In genomic region chr6:6695742-6696430, GRCm38 (mm10) we compare ENCODE assay signal across 19 mouse cellular contexts.
DNase-seq lines count a peak whose midpoint lies in the region; ATAC-seq and TF ChIP-seq lines count a peak whose summit lies in the region.
"Had no signal": no experiment of that assay in that cellular context is flagged by ENCODE, and none has a peak within 500 bp of the region (broad histone marks: within the 10 kb centered on the region; RNA-seq: fewer than 3 reads in every experiment).

No protein-coding gene starts in this region.

- H3K27me3 ChIP-seq in forebrain, postnatal 0 days (ENCODE audit: insufficient read depth, low read length), result no peaks in the 10 kb centered on the region
- H3K27me3 ChIP-seq in midbrain, embryonic 13.5 days, result no peaks in the 10 kb centered on the region
- H3K27me3 ChIP-seq in heart, embryonic 10.5 days (ENCODE audit: insufficient read depth, poor library complexity, severe bottlenecking), result no peaks in the 10 kb centered on the region
- H3K27me3 ChIP-seq: embryonic facial prominence, embryonic 12.5 days had no signal

- no peak overlapping the region for H3K4me2 ChIP-seq in forebrain, postnatal 0 days (ENCODE audit: low read depth)
- no peak overlapping the region for H3K4me2 ChIP-seq in midbrain, embryonic 13.5 days (replicated peaks)
- H3K4me2 ChIP-seq: embryonic facial prominence, embryonic 12.5 days had no signal

- no peaks in the 10 kb centered on the region for H3K36me3 ChIP-seq in forebrain, postnatal 0 days (ENCODE audit: insufficient read depth)
- H3K36me3 ChIP-seq in midbrain, embryonic 13.5 days, result no peaks in the 10 kb centered on the region
- H3K36me3 ChIP-seq in heart, embryonic 10.5 days, result no peaks in the 10 kb centered on the region
- H3K36me3 ChIP-seq: embryonic facial prominence, embryonic 12.5 days had no signal

- TF ChIP-seq POLR2A in brain, embryonic 14.5 days (IDR thresholded peaks at IDR 0.05; ENCODE audit: borderline replicate concordance, extremely low read depth, insufficient read depth, insufficient read length, poor library complexity, severe bottlenecking), result no peak

- no peaks in the 10 kb centered on the region for H3K9me3 ChIP-seq in forebrain, postnatal 0 days (ENCODE audit: low read length)
- H3K9me3 ChIP-seq in midbrain, embryonic 13.5 days, result no peaks in the 10 kb centered on the region
- no peaks in the 10 kb centered on the region for H3K9me3 ChIP-seq in heart, embryonic 10.5 days
- H3K9me3 ChIP-seq: embryonic facial prominence, embryonic 12.5 days had no signal

- 0 out of 2 replicates have a peak, but pooled peaks cover 3% of the 10 kb centered on the region for H3K4me1 ChIP-seq in forebrain, postnatal 0 days (ENCODE audit: insufficient read depth)
- H3K4me1 ChIP-seq in midbrain, embryonic 13.5 days (replicated peaks), result peaks cover 7% of the 10 kb centered on the region; the same call in 1 of the 2 replicates
- H3K4me1 ChIP-seq in heart, embryonic 10.5 days, result no peaks in the 10 kb centered on the region

- WGBS in forebrain, postnatal 0 days, result 25% methylated on average over 11 of the region's 11 CpGs
- WGBS in midbrain, embryonic 13.5 days, result 49% methylated on average over 11 of the region's 11 CpGs
- 74% methylated on average over 11 of the region's 11 CpGs for WGBS in heart, embryonic 10.5 days

- H3K4me3 ChIP-seq in forebrain, postnatal 0 days (ENCODE audit: low read depth, low read length), result no peak overlapping the region
- H3K4me3 ChIP-seq in midbrain, embryonic 13.5 days (replicated peaks), result no peak overlapping the region
- no peak overlapping the region for H3K4me3 ChIP-seq in heart, embryonic 10.5 days
- H3K4me3 ChIP-seq: embryonic facial prominence, embryonic 12.5 days; heart, adult 2 months; myocyte had no signal

- peak; percentile 13 for DNase-seq in embryo, embryonic 11 days
- DNase-seq in embryo, embryonic 10 days (ENCODE audit: low spot score), result no peak
- peak; percentile 89 for DNase-seq in brain, embryonic 14.5 days (ENCODE audit: low read depth)
- DNase-seq in forebrain, postnatal 0 days, result peak; percentile 49
- no peak for DNase-seq in heart, embryonic 10.5 days (ENCODE audit: low spot score)
- DNase-seq in c-Kit-positive CD71-positive TER-119-positive erythroid progenitor cells, embryonic 14.5 days (ENCODE audit: low spot score), result no peak
- DNase-seq in heart, postnatal 25 days (ENCODE audit: low spot score), result no peak
- DNase-seq: cerebellum, adult 11 months; gastrocnemius, postnatal 10 days; heart, adult 2 months; kidney, adult 9 months; kidney, postnatal 36 days; layer of hippocampus, adult 9-11 months; lung, postnatal 10 days; right cerebral cortex, postnatal 14 days; thymus, postnatal 25 days had no signal

- no peak for TF ChIP-seq CTCF in brain, embryonic 14.5 days (IDR thresholded peaks at IDR 0.05; ENCODE audit: borderline replicate concordance, extremely low read depth, insufficient read depth, insufficient read length)
- TF ChIP-seq CTCF in forebrain, postnatal 0 days (IDR thresholded peaks at IDR 0.05; ENCODE audit: low read depth), result no peak

- intact Hi-C loops in heart, postnatal 25 days (cut with DNase I), result no loop called here

- no peak overlapping the region for H3K9ac ChIP-seq in forebrain, postnatal 0 days
- H3K9ac ChIP-seq in midbrain, embryonic 13.5 days (replicated peaks), result no peak overlapping the region
- H3K9ac ChIP-seq: embryonic facial prominence, embryonic 12.5 days had no signal

- no peak overlapping the region for H3K27ac ChIP-seq in forebrain, postnatal 0 days (ENCODE audit: low read depth, low read length)
- no peak overlapping the region for H3K27ac ChIP-seq in midbrain, embryonic 13.5 days
- no peak overlapping the region for H3K27ac ChIP-seq in heart, embryonic 10.5 days
- H3K27ac ChIP-seq: embryonic facial prominence, embryonic 12.5 days; heart, adult 2 months had no signal

- peak; percentile 89 for ATAC-seq in forebrain, postnatal 0 days
- peak; percentile 93 for ATAC-seq in midbrain, embryonic 13.5 days

Comparison
In these comparisons a context has a peak if more than half of its experiments do, and no peak if none do; other contexts are left out.
1. DNase-seq: peak in embryo, embryonic 11 days (single experiment), brain, embryonic 14.5 days (single experiment) and forebrain, postnatal 0 days (single experiment); none in embryo, embryonic 10 days (single experiment), heart, embryonic 10.5 days (single experiment), c-Kit-positive CD71-positive TER-119-positive erythroid progenitor cells, embryonic 14.5 days (single experiment) and heart, postnatal 25 days (single experiment).